Mouse (Mus musculus): ENCODE results near the gene Gm13103. TPM values are rescaled to one million over a fixed set of nuclear protein-coding genes. Genes with fewer than 3 reads are reported as not detected.
"Not testable (repeated sequence)": the region's sequence is repeated elsewhere in the genome, so short reads cannot be mapped to it uniquely, and the experiment has no call there.

Gene Gm13103
- total RNA-seq (2021): not detected
- long read RNA-seq, experiment 1: 0 reads
- long read RNA-seq, experiment 2: 0 reads

GRCm38 (mm10) chr4:143846197-143846596 is at the start of gene Gm13103:
TSS of gene Gm13103 (plus strand) at chr4:143846497.
- not testable (repeated sequence) for DNase-seq (ENCODE audit: low spot score in 2 of 2)

GRCm38 (mm10) chr4:143815993-143816392 is 30.3 kb upstream of the Gm13103 start, which contains the start of gene Gm13084:
TSS of gene Gm13084 (minus strand) at chr4:143816093.
- DNase-seq (ENCODE audit: low spot score in 2 of 2): no peak

- not testable (repeated sequence) for DNase-seq (ENCODE audit: low spot score in 2 of 2)
Observed at GRCm38 (mm10) chr4:143882371-143882770, 36.1 kb downstream of the Gm13103 start.

GRCm38 (mm10) chr4:143894406-143894805 is 48.1 kb downstream of the Gm13103 start:
- not testable (repeated sequence) for DNase-seq (ENCODE audit: low spot score in 2 of 2)

GRCm38 (mm10) chr4:143900280-143900679 is 54.0 kb downstream of the Gm13103 start, which contains the start of gene Pramef6:
TSS of gene Pramef6 (minus strand) at chr4:143900380.
- not testable (repeated sequence) for DNase-seq (ENCODE audit: low spot score in 2 of 2)

Other genes with a start within 250 kb of the Gm13103 start
- not detected for gene Gm13083, start 231.5 kb upstream of the Gm13103 start, total RNA-seq (2021)
- not detected for gene Gm13088, start 189.3 kb upstream of the Gm13103 start, total RNA-seq (2021)
- not detected for gene Gm13089, start 143.8 kb upstream of the Gm13103 start, total RNA-seq (2021)
- gene Gm13078, start 127.0 kb upstream of the Gm13103 start, total RNA-seq (2021): not detected
- gene Gm13023, start 57.1 kb upstream of the Gm13103 start, total RNA-seq (2021): not detected
- gene Gm13084, start 30.4 kb upstream of the Gm13103 start, total RNA-seq (2021): not detected
- gene Pramef6, start 53.9 kb downstream of the Gm13103 start, total RNA-seq (2021): not detected
- not detected for gene Pramef25, start 104.5 kb downstream of the Gm13103 start, total RNA-seq (2021)
- not detected for gene Gm13101, start 120.5 kb downstream of the Gm13103 start, total RNA-seq (2021)
- gene Pramef17, start 147.9 kb downstream of the Gm13103 start, total RNA-seq (2021): not detected
- gene Pramel4, start 212.6 kb downstream of the Gm13103 start, total RNA-seq (2021): not detected

All from layer of hippocampus, postnatal 14 days (tissue).